Mouse (Mus musculus) lung, adult 2 months (tissue): ENCODE data around the gene Gm37240.

ENCODE experiments used
- CTCF ChIP-seq: fragments of 200-500 bp; IDR thresholded peaks from 2 replicates; pipeline ENCODE4 v1.5.1; 2011; ENCODE audit warnings: mild to moderate bottlenecking, low read length, control low read depth; ENCODE audit not compliant: insufficient read depth
- POLR2A ChIP-seq: fragments of 200-500 bp; IDR thresholded peaks from 2 replicates; pipeline ENCODE4 v1.6.1; 2011; ENCODE audit warnings: low read depth, mild to moderate bottlenecking, control low read depth, low read length, borderline replicate concordance; ENCODE audit errors: extremely low read depth

DNA sequence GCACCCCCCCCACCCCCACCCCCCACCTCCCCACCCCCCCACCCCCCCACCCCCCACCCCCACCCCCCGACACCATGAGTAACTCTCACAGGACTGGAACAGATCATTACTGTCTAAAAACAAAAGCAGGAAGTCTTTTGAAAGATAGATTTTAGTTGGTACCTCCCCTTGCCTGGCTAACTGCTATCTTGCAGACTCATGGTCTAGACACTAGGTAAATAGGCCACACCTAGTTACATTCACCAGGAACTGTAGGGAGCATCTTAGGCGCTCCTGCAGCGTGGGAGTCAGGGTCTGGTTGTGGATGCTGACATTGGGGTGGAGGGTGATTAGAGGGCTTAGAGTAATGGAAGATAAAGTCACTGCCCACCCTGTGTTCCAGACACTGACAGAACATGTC, 684.6 kb downstream of the Gm37240 start:
- TF ChIP-seq POLR2A (no peak), CTCF (no peak)
